ENCODE assay signal across 11 mouse cellular contexts in the genomic region with DNA sequence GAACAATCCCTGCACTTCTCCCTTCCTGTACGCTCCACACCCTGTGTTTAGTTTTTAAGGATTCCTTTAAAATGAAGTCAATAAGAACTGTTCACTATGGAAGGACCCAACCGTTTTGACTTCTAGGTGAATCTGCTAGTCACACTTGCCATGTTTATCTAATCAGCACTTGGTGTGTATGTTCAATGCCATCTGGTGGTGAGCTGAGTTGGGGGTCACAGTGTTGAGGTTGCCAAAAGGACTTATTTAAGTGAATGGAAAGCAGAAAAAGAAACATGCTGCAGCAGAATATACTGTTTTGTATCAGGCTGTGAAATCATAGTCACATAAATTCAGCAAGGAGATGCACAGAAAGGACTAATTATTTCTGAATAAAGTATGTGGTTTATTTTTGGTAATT. TPM values are rescaled to one million over a fixed set of nuclear protein-coding genes. Genes with fewer than 3 reads are reported as not detected.
DNase-seq lines count a peak whose midpoint lies in the region; ATAC-seq lines count a peak whose summit lies in the region.
"Had no signal": no experiment of that assay in that cellular context is flagged by ENCODE, and none has a peak within 500 bp of the region (broad histone marks: within the 10 kb centered on the region; RNA-seq: fewer than 3 reads in every experiment).

No protein-coding gene starts in this region.

- no peak for DNase-seq in frontal cortex, postnatal 14 days (ENCODE audit: low spot score in 2 of 2)
- DNase-seq in 3T3-L1 (ENCODE audit: low read depth, low spot score) (peak; percentile 26), NIH3T3 (ENCODE audit: low read depth) (peak; percentile 16)
- no peak for DNase-seq in right cerebral cortex, postnatal 10 days (ENCODE audit: low spot score in 2 of 2)
- no peak for DNase-seq in urinary bladder, adult 18-20 months (ENCODE audit: low spot score in 2 of 2)
- DNase-seq: kidney, postnatal 25 days had no signal

- H3K36me3 ChIP-seq in liver, embryonic 16.5 days (ENCODE audit: control insufficient read depth, insufficient read depth) = no peaks in the 10 kb centered on the region

- WGBS in liver, embryonic 16.5 days (ENCODE audit: insufficient replicate concordance) = 25% methylated on average over 2 of the region's 2 CpGs

- no peak overlapping the region for H3K4me2 ChIP-seq in liver, embryonic 16.5 days (ENCODE audit: low read depth, low read length)
- H3K4me2 ChIP-seq: heart, embryonic 13.5 days had no signal

- no peaks in the 10 kb centered on the region for H3K27me3 ChIP-seq in liver, embryonic 16.5 days (ENCODE audit: control insufficient read depth, insufficient read depth, low read depth, low read length)
- H3K27me3 ChIP-seq: heart, embryonic 13.5 days had no signal

- peaks cover 14% of the 10 kb centered on the region for H3K4me1 ChIP-seq in liver, embryonic 16.5 days (ENCODE audit: control insufficient read depth, low read depth, low read length)

- 0 out of 2 replicates have a peak overlapping the region, but pooled peaks have one; percentile 24 for H3K27ac ChIP-seq in liver, embryonic 16.5 days (ENCODE audit: low read length)
- H3K27ac ChIP-seq: heart, embryonic 13.5 days had no signal

- no peak overlapping the region for H3K4me3 ChIP-seq in liver, embryonic 16.5 days (ENCODE audit: low read depth, low read length)
- H3K4me3 ChIP-seq: heart, embryonic 13.5 days had no signal

- H3K9me3 ChIP-seq in liver, embryonic 16.5 days (replicated peaks; ENCODE audit: control insufficient read depth, low read length) = no peaks in the 10 kb centered on the region

- ATAC-seq in frontal cortex, adult (ENCODE audit: low TSS enrichment) = 0 out of 2 replicates have a peak, but pooled peaks have one; percentile 13
- ATAC-seq in liver, embryonic 16.5 days (ENCODE audit: low read depth) = peak; percentile 48; the same call in 1 of the 2 replicates
- ATAC-seq in inflammation-experienced regulatory T-cells, adult 6 months = no peak
- ATAC-seq: midbrain, embryonic 16.5 days had no signal

- H3K9ac ChIP-seq in liver, embryonic 16.5 days (ENCODE audit: low read depth, low read length) = no peak overlapping the region
- H3K9ac ChIP-seq: heart, embryonic 13.5 days had no signal

RNA-seq across cellular contexts. Expression of a gene that starts 12.2 kb away (rescaled TPM):
- polyA plus RNA-seq in liver, embryonic 16.5 days (2015; fragmentation: Nextera tagmentation; extraction: Ambion mirVana) = 56.2 and 57.3 TPM in 2 replicates
- polyA plus RNA-seq in inflammation-experienced regulatory T-cells, adult 6 months (2017; shearing (Covaris generic)) = 10 to 100 TPM; 62.2 to 69.1 (median 68.9) TPM

Comparison
In these comparisons a context has a peak if more than half of its experiments do, and no peak if none do; other contexts are left out.
1. DNase-seq: peak in 3T3-L1 (single experiment) and NIH3T3 (single experiment); none in frontal cortex, postnatal 14 days (0 of 2), right cerebral cortex, postnatal 10 days (0 of 2) and urinary bladder, adult 18-20 months (0 of 2).